In the genomic region with DNA sequence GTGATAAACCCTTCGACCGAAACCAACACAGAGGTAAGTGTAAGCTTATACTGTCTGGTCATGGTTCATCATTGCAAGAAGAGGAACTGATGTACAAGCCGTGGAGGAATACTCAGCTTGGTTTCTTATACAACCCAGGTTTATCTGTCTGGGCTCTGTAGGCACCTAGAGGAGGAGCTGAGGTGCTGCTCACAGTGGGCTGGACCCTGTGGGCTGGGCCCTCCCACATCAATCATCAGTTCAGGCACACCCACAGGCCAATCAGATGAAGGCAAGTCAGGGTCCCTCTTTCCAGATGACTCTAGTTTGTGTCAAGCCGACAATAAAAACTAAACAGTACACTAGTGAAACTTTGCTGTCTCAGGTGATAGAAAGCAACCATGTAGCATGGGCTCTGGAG, we compare ENCODE assay signal across 21 mouse cellular contexts. TPM values are rescaled to one million over a fixed set of nuclear protein-coding genes. Genes with fewer than 3 reads are reported as not detected.
DNase-seq lines count a peak whose midpoint lies in the region; ATAC-seq and TF ChIP-seq lines count a peak whose summit lies in the region.
"Had no signal": no experiment of that assay in that cellular context is flagged by ENCODE, and none has a peak within 500 bp of the region (broad histone marks: within the 10 kb centered on the region; RNA-seq: fewer than 3 reads in every experiment).

No protein-coding gene starts in this region.

- H3K27ac ChIP-seq in liver, postnatal 0 days (ENCODE audit: low read depth): no peak overlapping the region
- H3K27ac ChIP-seq in liver, embryonic 14.5 days: no peak overlapping the region
- H3K27ac ChIP-seq: embryonic facial prominence, embryonic 13.5 days; forebrain, embryonic 10.5 days; heart, adult 2 months; hindbrain, embryonic 12.5 days; hindbrain, postnatal 0 days had no signal

- ATAC-seq in liver, postnatal 0 days: no peak
- peak; percentile 34 for ATAC-seq in erythroid progenitor cell, adult 5-6 weeks (replicated peaks; ENCODE audit: low FRiP score, poor library complexity, severe bottlenecking)
- ATAC-seq in liver, embryonic 14.5 days (ENCODE audit: insufficient read depth): peak; percentile 65
- ATAC-seq in megakaryocyte-erythroid progenitor cell, adult 5-6 weeks (replicated peaks; ENCODE audit: low FRiP score, low TSS enrichment, poor library complexity, severe bottlenecking): peak; percentile 78
- ATAC-seq: forebrain, embryonic 14.5 days; hindbrain, postnatal 0 days had no signal

- peak; percentile 13 for DNase-seq in liver
- no peak for DNase-seq in liver, postnatal 0 days
- no peak for DNase-seq in liver, embryonic 14.5 days (ENCODE audit: low read depth in 3 of 3, low spot score in 3 of 3)
- DNase-seq in cerebellum, adult 9-10 months: no peak
- no peak for DNase-seq in frontal cortex, postnatal 36 days (ENCODE audit: low spot score in 2 of 2)
- DNase-seq in layer of hippocampus, postnatal 14 days (ENCODE audit: low spot score in 2 of 2): no peak
- DNase-seq: adrenal gland, postnatal 10 days; cerebellum, adult 11 months; cerebellum, adult 8-10 months; cerebellum, postnatal 25 days; gastrocnemius, postnatal 10 days; heart, adult 2 months; heart, postnatal 10 days; heart, postnatal 4 days had no signal

- no peak overlapping the region for H3K4me3 ChIP-seq in liver, postnatal 0 days (ENCODE audit: low read depth, low read length)
- no peak overlapping the region for H3K4me3 ChIP-seq in liver, embryonic 14.5 days (ENCODE audit: insufficient read depth in 1 of 2, low read depth in 2 of 2, low read length in 2 of 2)
- H3K4me3 ChIP-seq: embryonic facial prominence, embryonic 13.5 days; forebrain, embryonic 10.5 days; heart, adult 2 months; hindbrain, embryonic 12.5 days had no signal

- no peak for TF ChIP-seq EP300 in liver, postnatal 0 days (IDR thresholded peaks at IDR 0.05; ENCODE audit: low read depth)
- no peak for TF ChIP-seq EP300 in liver, embryonic 14.5 days (IDR thresholded peaks at IDR 0.05; ENCODE audit: low read depth)

- H3K27me3 ChIP-seq in liver, postnatal 0 days (ENCODE audit: insufficient read depth, low read length): no peaks in the 10 kb centered on the region
- no peaks in the 10 kb centered on the region for H3K27me3 ChIP-seq in liver, embryonic 14.5 days (ENCODE audit: control insufficient read depth, insufficient read depth, low read length)
- H3K27me3 ChIP-seq: embryonic facial prominence, embryonic 13.5 days; hindbrain, embryonic 12.5 days had no signal

- no peak overlapping the region for H3K9ac ChIP-seq in liver, postnatal 0 days (replicated peaks)
- H3K9ac ChIP-seq in liver, embryonic 14.5 days (replicated peaks): no peak overlapping the region
- H3K9ac ChIP-seq: embryonic facial prominence, embryonic 13.5 days; hindbrain, embryonic 12.5 days had no signal

- no peak for TF ChIP-seq CTCF in liver, postnatal 0 days (IDR thresholded peaks at IDR 0.05; ENCODE audit: low read depth)
- no peak for TF ChIP-seq CTCF in liver, embryonic 14.5 days (IDR thresholded peaks at IDR 0.05; ENCODE audit: low read depth)

- no peaks in the 10 kb centered on the region for H3K36me3 ChIP-seq in liver, postnatal 0 days (replicated peaks; ENCODE audit: insufficient read depth, low read length)
- H3K36me3 ChIP-seq in liver, embryonic 14.5 days (replicated peaks; ENCODE audit: control insufficient read depth, insufficient read depth, low read depth): no peaks in the 10 kb centered on the region
- H3K36me3 ChIP-seq: embryonic facial prominence, embryonic 13.5 days; forebrain, embryonic 10.5 days; hindbrain, embryonic 12.5 days had no signal

- no peaks in the 10 kb centered on the region for H3K9me3 ChIP-seq in liver, postnatal 0 days (ENCODE audit: low read length)
- H3K9me3 ChIP-seq in liver, embryonic 14.5 days (ENCODE audit: control insufficient read depth, low read length): no peaks in the 10 kb centered on the region
- H3K9me3 ChIP-seq: embryonic facial prominence, embryonic 13.5 days; forebrain, embryonic 10.5 days; hindbrain, embryonic 12.5 days had no signal

- WGBS in liver, postnatal 0 days (ENCODE audit: insufficient replicate concordance): 63% methylated on average over 4 of the region's 4 CpGs
- WGBS in liver, embryonic 14.5 days (ENCODE audit: insufficient replicate concordance): 40% methylated on average over 4 of the region's 4 CpGs

- H3K4me1 ChIP-seq in liver, postnatal 0 days (ENCODE audit: insufficient read depth): no peaks in the 10 kb centered on the region
- no peaks in the 10 kb centered on the region; a peak in 1 of 4 replicates for H3K4me1 ChIP-seq in liver, embryonic 14.5 days (replicated peaks; ENCODE audit: control insufficient read depth in 2 of 2, insufficient read depth in 2 of 2, low read length in 1 of 2)
- H3K4me1 ChIP-seq: forebrain, embryonic 10.5 days; hindbrain, embryonic 12.5 days had no signal

- no peak overlapping the region for H3K4me2 ChIP-seq in liver, postnatal 0 days (ENCODE audit: low read depth, low read length)
- no peak overlapping the region for H3K4me2 ChIP-seq in liver, embryonic 14.5 days (ENCODE audit: low read depth)
- H3K4me2 ChIP-seq: embryonic facial prominence, embryonic 13.5 days; hindbrain, embryonic 12.5 days had no signal

RNA-seq across cellular contexts. Expression of gene Pi4k2b, which starts 8.6 kb away (rescaled TPM):
- polyA plus RNA-seq in liver, postnatal 0 days (2015; fragmentation: Nextera tagmentation; extraction: Ambion mirVana): 16.8 and 18.4 TPM in 2 replicates
- total RNA-seq in erythroid progenitor cell, adult 5-6 weeks (2015; ENCODE audit: low replicate concordance): 68.3 and 81.1 TPM in 2 replicates
- total RNA-seq in erythroid progenitor cell, adult 5-6 weeks (2017; ENCODE audit: low replicate concordance): 80.4 and 123 TPM in 2 replicates
- polyA plus RNA-seq in liver, embryonic 14.5 days (2012; rRNA removed): 8.7 and 10.7 TPM in 2 replicates
- 21.7 and 23.6 TPM in 2 replicates for polyA plus RNA-seq in liver, embryonic 14.5 days (2014; fragmentation: Nextera tagmentation; extraction: Ambion mirVana)
- 19.1 and 37.3 TPM in 2 replicates for total RNA-seq in megakaryocyte-erythroid progenitor cell, adult 5-6 weeks (2014; fragmentation: Nextera tagmentation)
- total RNA-seq in megakaryocyte-erythroid progenitor cell, adult 5-6 weeks (2017): 32.0 and 32.1 TPM in 2 replicates
- total RNA-seq in layer of hippocampus, postnatal 14 days (2021): 1 to 10 TPM; 1.3 to 2.6 TPM

RNA-seq across cellular contexts. Expression of gene Zcchc4, which starts 42.4 kb away (rescaled TPM):
- polyA plus RNA-seq in liver, postnatal 0 days (2015; fragmentation: Nextera tagmentation; extraction: Ambion mirVana): 2.6 and 3.6 TPM in 2 replicates
- 14.1 and 16.8 TPM in 2 replicates for total RNA-seq in erythroid progenitor cell, adult 5-6 weeks (2015; ENCODE audit: low replicate concordance)
- total RNA-seq in erythroid progenitor cell, adult 5-6 weeks (2017; ENCODE audit: low replicate concordance): 14.8 and 16.0 TPM in 2 replicates
- 4.4 and 5.9 TPM in 2 replicates for polyA plus RNA-seq in liver, embryonic 14.5 days (2012; rRNA removed)
- 5.8 and 6.2 TPM in 2 replicates for polyA plus RNA-seq in liver, embryonic 14.5 days (2014; fragmentation: Nextera tagmentation; extraction: Ambion mirVana)
- 24.3 and 28.1 TPM in 2 replicates for total RNA-seq in megakaryocyte-erythroid progenitor cell, adult 5-6 weeks (2014; fragmentation: Nextera tagmentation)
- 17.6 and 21.2 TPM in 2 replicates for total RNA-seq in megakaryocyte-erythroid progenitor cell, adult 5-6 weeks (2017)
- total RNA-seq in layer of hippocampus, postnatal 14 days (2021): 1 to 10 TPM; 8.8 to 9.1 TPM

Comparison
In these comparisons a context has a peak if more than half of its experiments do, and no peak if none do; other contexts are left out.
1. RNA of gene Pi4k2b, which starts 8.6 kb away (total RNA-seq): 68.3 to 123 TPM in erythroid progenitor cell, adult 5-6 weeks and 19.1 to 37.3 TPM in megakaryocyte-erythroid progenitor cell, adult 5-6 weeks; 1.3 to 2.6 TPM in layer of hippocampus, postnatal 14 days; every median in the first group is over 4 times any median in the second.